Mouse (Mus musculus): ENCODE results near the gene Tbx19.

DNA sequence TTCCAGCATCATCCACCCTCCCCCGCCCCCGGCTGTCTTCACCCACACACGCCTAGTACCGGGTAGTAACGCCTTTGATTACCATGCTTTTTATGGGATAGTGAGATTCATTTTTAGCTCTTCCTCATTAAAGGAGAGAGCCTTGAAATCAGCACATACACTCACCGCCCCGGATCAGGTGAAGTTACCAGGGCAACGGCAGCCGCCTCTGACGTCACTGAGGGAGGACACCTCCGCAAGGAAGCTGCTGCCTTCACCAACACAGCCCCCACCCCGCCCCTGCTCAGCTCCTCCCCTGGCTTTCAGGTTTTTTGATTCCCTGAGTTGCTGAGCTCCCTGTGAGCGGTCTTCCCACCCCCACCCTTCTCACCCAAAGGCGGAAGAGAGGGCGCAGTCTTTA, 68.9 kb downstream of the Tbx19 start:
- TF ChIP-seq CTCF (IDR thresholded peaks at IDR 0.05) (no peak), EP300 (IDR thresholded peaks at IDR 0.05; ENCODE audit: insufficient read depth, low read depth, low read length) (no peak)

Measured in heart, adult 2 months (tissue).